Mouse (Mus musculus): ENCODE results near the gene Rnf11. TPM values are rescaled to one million over a fixed set of nuclear protein-coding genes. Genes with fewer than 3 reads are reported as not detected.

The Rnf11 gene
- polyA plus RNA-seq, 1 experiment from 2014 or later: 104 TPM

DNA sequence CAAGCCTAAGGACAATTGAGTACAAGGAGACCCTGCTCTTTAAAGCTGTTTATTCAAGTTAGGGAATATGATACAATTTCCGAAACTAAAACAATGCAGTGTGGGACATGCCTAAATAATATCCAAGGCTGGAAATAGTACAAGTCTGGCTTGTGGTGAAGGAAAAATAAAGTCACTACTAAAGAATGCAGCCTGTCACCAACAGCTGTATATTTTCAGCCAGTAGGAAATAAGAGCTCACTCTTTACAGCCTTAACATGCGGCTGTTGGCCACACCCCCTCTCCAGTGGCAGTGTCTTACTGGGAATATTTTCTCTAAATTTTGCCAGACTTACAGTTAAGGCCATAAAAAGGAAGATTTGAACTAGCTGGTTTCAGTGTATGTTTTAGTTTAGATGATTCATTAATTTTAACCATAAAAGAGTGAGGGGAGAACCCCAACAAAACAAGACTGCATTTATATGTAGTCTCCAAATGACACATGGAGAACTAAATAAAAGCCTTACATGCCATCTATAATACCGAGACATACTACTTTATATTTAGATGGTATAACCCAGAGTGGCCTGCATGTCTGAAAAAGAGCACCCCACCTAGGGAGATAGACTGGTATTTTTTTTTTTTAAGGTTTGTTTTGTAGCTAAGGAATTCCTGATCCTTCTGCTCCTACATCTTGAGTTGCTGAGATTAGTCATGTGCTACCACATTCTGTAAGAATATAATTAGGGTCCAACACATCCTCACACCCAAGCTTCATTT is 23.9 kb downstream of the Rnf11 start:
- H3K4me2 ChIP-seq (ENCODE audit: low read length): no peak overlapping the region
- ATAC-seq (ENCODE audit: low FRiP score, low TSS enrichment): no peak
- no peaks in the 10 kb centered on the region for H3K9me3 ChIP-seq (ENCODE audit: control insufficient read depth, low read length)
- DNase-seq: no peak
- H3K27ac ChIP-seq (replicated peaks; ENCODE audit: low read depth, low read length): no peak overlapping the region
- H3K4me1 ChIP-seq (ENCODE audit: control insufficient read depth, insufficient read depth, low read length): no peaks in the 10 kb centered on the region
- no peak overlapping the region for H3K4me3 ChIP-seq (replicated peaks; ENCODE audit: low read depth, low read length)
- H3K36me3 ChIP-seq (ENCODE audit: control insufficient read depth, insufficient read depth, low read length): 0 out of 2 replicates have a peak, but pooled peaks cover 3% of the 10 kb centered on the region
- no peaks in the 10 kb centered on the region for H3K27me3 ChIP-seq (ENCODE audit: control insufficient read depth, insufficient read depth, low read length)
- 76% methylated on average over 3 of the region's 3 CpGs for WGBS
- H3K9ac ChIP-seq (replicated peaks; ENCODE audit: low read length): no peak overlapping the region

DNA sequence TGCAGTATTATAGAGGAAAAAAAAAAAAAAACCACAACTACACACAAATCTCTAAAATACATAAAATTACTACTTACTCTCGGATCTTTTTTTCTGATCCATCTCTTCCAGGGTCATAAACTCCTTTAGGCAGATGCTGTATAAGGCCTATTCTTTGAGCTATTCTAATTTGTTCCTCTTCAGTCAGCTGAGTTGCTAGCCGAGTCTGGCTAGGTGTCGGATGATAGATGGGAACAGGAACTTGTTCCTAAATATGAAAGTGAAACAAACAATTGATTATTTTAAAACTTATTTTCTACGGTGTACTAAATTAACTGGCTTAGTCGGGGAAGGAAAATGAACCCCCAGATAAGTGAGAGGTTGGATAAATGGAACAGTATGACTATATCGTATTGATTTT is 27.7 kb downstream of the Rnf11 start:
- H3K27ac ChIP-seq (replicated peaks; ENCODE audit: low read depth, low read length): no peak overlapping the region
- ATAC-seq (ENCODE audit: low FRiP score, low TSS enrichment): no peak
- H3K4me3 ChIP-seq (replicated peaks; ENCODE audit: low read depth, low read length): no peak overlapping the region
- H3K27me3 ChIP-seq (ENCODE audit: control insufficient read depth, insufficient read depth, low read length): no peaks in the 10 kb centered on the region
- H3K9me3 ChIP-seq (ENCODE audit: control insufficient read depth, low read length): no peaks in the 10 kb centered on the region
- peaks cover 23% of the 10 kb centered on the region for H3K36me3 ChIP-seq (ENCODE audit: control insufficient read depth, insufficient read depth, low read length)
- whole genome bisulfite sequencing: 97% methylated on average over 6 of the region's 6 CpGs
- no peak overlapping the region for H3K4me2 ChIP-seq (ENCODE audit: low read length)
- no peak for DNase-seq
- no peaks in the 10 kb centered on the region for H3K4me1 ChIP-seq (ENCODE audit: control insufficient read depth, insufficient read depth, low read length)
- no peak overlapping the region for H3K9ac ChIP-seq (replicated peaks; ENCODE audit: low read length)

DNA sequence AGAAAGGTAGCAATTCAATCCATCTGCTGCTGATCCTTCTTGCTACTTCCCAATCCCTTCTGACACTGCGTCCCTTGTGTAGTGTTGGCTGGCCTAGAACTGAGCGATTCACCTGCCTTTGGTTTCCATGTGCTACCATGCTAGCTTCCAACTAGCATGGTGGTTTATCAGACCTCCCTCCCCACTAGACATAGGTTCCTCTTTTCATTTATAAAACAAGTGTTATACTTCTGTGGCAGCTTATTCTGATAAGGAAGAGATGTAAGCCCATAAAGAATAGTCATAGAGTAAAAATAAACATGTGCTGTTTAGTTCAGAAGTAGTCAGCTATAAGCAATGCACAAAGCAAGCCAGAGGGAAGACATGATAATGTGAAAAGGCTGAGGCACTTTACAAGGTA is 36.0 kb downstream of the Rnf11 start:
- Histone ChIP-seq H3K4me1 (ENCODE audit: control insufficient read depth, insufficient read depth, low read length) (no peaks in the 10 kb centered on the region), H3K9ac (replicated peaks; ENCODE audit: low read length) (no peak overlapping the region), H3K36me3 (ENCODE audit: control insufficient read depth, insufficient read depth, low read length) (peaks cover 18% of the 10 kb centered on the region), H3K4me2 (ENCODE audit: low read length) (no peak overlapping the region), H3K9me3 (ENCODE audit: control insufficient read depth, low read length) (no peaks in the 10 kb centered on the region), H3K4me3 (replicated peaks; ENCODE audit: low read depth, low read length) (no peak overlapping the region), H3K27ac (replicated peaks; ENCODE audit: low read depth, low read length) (no peak overlapping the region), H3K27me3 (ENCODE audit: control insufficient read depth, insufficient read depth, low read length) (no peaks in the 10 kb centered on the region)
- WGBS: 99% methylated on average over 2 of the region's 2 CpGs
- no peak for ATAC-seq (ENCODE audit: low FRiP score, low TSS enrichment)
- no peak for DNase-seq

DNA sequence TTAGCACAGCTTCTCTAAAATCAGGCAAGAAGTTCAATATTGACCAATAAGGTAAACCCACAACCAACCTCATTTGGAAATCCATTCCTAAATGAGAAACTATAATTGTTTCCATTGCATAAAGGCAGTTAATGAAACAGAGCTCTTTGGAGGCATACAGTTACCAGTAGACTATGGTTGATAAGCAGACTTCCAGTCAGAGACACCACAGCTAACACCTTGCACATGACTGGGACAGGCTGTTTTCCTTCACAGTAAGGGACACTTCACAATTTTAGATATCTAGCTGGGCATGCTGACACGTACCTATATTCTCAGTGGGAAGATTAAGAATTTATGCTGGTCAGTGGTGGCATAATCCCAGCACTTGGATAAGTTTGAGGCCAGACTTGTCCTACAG is 38.6 kb downstream of the Rnf11 start:
- Histone ChIP-seq H3K36me3 (ENCODE audit: control insufficient read depth, insufficient read depth, low read length) (peaks cover 4% of the 10 kb centered on the region; the same call in 1 of the 2 replicates), H3K4me2 (ENCODE audit: low read length) (no peak overlapping the region), H3K27me3 (ENCODE audit: control insufficient read depth, insufficient read depth, low read length) (no peaks in the 10 kb centered on the region), H3K9ac (replicated peaks; ENCODE audit: low read length) (no peak overlapping the region), H3K27ac (replicated peaks; ENCODE audit: low read depth, low read length) (no peak overlapping the region), H3K4me1 (ENCODE audit: control insufficient read depth, insufficient read depth, low read length) (no peaks in the 10 kb centered on the region), H3K4me3 (replicated peaks; ENCODE audit: low read depth, low read length) (no peak overlapping the region), H3K9me3 (ENCODE audit: control insufficient read depth, low read length) (no peaks in the 10 kb centered on the region)
- ATAC-seq (ENCODE audit: low FRiP score, low TSS enrichment) (no peak), DNase-seq (no peak)
- 79% methylated on average over 1 of the region's 1 CpGs for WGBS

DNA sequence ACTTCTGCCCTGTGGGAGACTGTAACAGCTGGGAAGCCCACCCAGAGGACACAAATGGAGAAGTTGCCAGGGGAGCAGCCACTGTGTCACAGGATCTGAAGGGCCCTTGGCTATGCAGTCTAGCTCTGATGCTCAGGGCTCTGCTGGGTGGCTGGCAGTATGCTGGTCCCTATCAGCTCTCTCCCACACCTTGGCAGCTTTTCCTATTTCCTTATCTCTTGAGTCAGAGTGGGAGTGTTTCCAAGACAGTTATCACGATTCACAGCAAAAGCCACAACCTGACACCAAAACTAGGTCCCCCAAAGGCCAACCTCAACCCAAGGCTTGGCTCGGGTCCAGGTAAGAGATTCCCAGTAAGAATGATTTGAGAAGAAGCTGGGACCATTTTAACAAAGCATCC is 39.1 kb downstream of the Rnf11 start:
- Histone ChIP-seq H3K36me3 (ENCODE audit: control insufficient read depth, insufficient read depth, low read length) (peaks cover 4% of the 10 kb centered on the region; the same call in 1 of the 2 replicates), H3K9me3 (ENCODE audit: control insufficient read depth, low read length) (no peaks in the 10 kb centered on the region), H3K4me1 (ENCODE audit: control insufficient read depth, insufficient read depth, low read length) (no peaks in the 10 kb centered on the region), H3K27me3 (ENCODE audit: control insufficient read depth, insufficient read depth, low read length) (no peaks in the 10 kb centered on the region), H3K27ac (replicated peaks; ENCODE audit: low read depth, low read length) (no peak overlapping the region), H3K4me2 (ENCODE audit: low read length) (no peak overlapping the region), H3K9ac (replicated peaks; ENCODE audit: low read length) (no peak overlapping the region), H3K4me3 (replicated peaks; ENCODE audit: low read depth, low read length) (no peak overlapping the region)
- DNase-seq: no peak
- no peak for ATAC-seq (ENCODE audit: low FRiP score, low TSS enrichment)
- 87% methylated on average over 2 of the region's 2 CpGs for WGBS

DNA sequence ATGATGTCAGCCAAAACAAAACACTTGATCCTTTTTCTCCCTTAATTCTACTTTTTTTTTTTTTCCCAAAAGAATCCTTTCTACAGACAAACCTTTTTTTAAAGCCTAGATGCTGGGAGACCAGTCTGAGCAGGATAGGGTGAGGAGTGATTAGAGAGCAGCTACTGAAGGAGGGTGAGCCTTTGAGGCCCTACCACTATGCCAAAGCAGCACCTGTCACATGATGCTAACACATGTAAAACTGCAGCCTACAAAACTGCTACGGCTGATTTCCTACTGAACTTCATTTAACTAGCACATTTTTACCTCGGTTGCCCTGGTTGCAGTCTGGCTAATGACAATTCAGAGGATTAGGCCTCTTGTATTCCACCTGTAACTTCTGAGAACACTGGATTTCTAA is 39.6 kb downstream of the Rnf11 start:
- no peak overlapping the region for H3K4me2 ChIP-seq (ENCODE audit: low read length)
- H3K27ac ChIP-seq (replicated peaks; ENCODE audit: low read depth, low read length): no peak overlapping the region
- no peak for ATAC-seq (ENCODE audit: low FRiP score, low TSS enrichment)
- 44% methylated on average over 2 of the region's 2 CpGs for WGBS
- no peak for DNase-seq
- no peaks in the 10 kb centered on the region for H3K9me3 ChIP-seq (ENCODE audit: control insufficient read depth, low read length)
- peaks cover 4% of the 10 kb centered on the region; the same call in 1 of the 2 replicates for H3K36me3 ChIP-seq (ENCODE audit: control insufficient read depth, insufficient read depth, low read length)
- H3K27me3 ChIP-seq (ENCODE audit: control insufficient read depth, insufficient read depth, low read length): no peaks in the 10 kb centered on the region
- H3K4me1 ChIP-seq (ENCODE audit: control insufficient read depth, insufficient read depth, low read length): no peaks in the 10 kb centered on the region
- H3K4me3 ChIP-seq (replicated peaks; ENCODE audit: low read depth, low read length): no peak overlapping the region
- no peak overlapping the region for H3K9ac ChIP-seq (replicated peaks; ENCODE audit: low read length)

DNA sequence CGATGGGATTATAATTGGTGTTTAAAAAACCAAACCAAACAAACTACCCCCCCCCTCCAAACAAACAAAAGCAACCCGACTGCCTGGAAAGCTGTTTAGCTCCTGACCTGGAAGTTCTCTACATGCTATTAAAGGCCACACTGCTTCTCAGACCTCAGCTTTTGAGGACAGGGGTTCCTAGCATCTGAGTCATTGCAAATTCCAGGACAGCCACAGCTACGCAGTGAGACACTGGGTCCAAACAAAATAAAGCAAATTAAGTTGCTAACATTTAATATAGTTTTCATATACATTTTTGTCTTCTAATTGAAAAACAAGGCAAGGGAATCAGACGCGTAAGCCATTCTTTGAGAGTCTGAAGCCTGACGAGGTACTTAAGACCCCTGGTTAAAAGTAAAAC is 40.1 kb downstream of the Rnf11 start:
- no peak for DNase-seq
- no peak for ATAC-seq (ENCODE audit: low FRiP score, low TSS enrichment)
- H3K4me1 ChIP-seq (ENCODE audit: control insufficient read depth, insufficient read depth, low read length): no peaks in the 10 kb centered on the region
- no peaks in the 10 kb centered on the region for H3K27me3 ChIP-seq (ENCODE audit: control insufficient read depth, insufficient read depth, low read length)
- no peak overlapping the region for H3K4me2 ChIP-seq (ENCODE audit: low read length)
- H3K9me3 ChIP-seq (ENCODE audit: control insufficient read depth, low read length): no peaks in the 10 kb centered on the region
- peaks cover 4% of the 10 kb centered on the region; the same call in 1 of the 2 replicates for H3K36me3 ChIP-seq (ENCODE audit: control insufficient read depth, insufficient read depth, low read length)
- no peak overlapping the region for H3K9ac ChIP-seq (replicated peaks; ENCODE audit: low read length)
- WGBS: 69% methylated on average over 6 of the region's 6 CpGs
- H3K4me3 ChIP-seq (replicated peaks; ENCODE audit: low read depth, low read length): no peak overlapping the region
- H3K27ac ChIP-seq (replicated peaks; ENCODE audit: low read depth, low read length): no peak overlapping the region

DNA sequence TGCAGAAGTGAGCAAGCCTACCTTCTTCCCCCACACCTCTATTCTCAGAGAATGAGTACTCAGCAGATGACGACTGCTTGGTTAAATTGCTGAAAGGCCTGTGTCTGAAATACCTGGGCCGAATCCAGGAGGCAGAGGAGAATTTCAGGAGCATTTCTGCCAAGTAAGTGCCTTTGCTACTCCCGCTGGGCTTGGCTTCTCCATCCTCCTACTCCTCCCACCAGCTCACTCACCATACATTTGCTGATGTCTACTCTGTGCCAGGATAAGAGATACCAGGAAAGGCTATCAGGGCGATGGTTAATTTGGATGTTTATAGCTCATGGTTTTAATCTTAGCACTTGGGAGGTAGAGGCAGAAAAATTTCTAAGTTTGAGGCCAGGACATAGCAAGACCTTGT is 41.9 kb downstream of the Rnf11 start:
- no peak for ATAC-seq (ENCODE audit: low FRiP score, low TSS enrichment)
- no peak overlapping the region for H3K4me2 ChIP-seq (ENCODE audit: low read length)
- H3K27me3 ChIP-seq (ENCODE audit: control insufficient read depth, insufficient read depth, low read length): no peaks in the 10 kb centered on the region
- H3K9ac ChIP-seq (replicated peaks; ENCODE audit: low read length): no peak overlapping the region
- H3K9me3 ChIP-seq (ENCODE audit: control insufficient read depth, low read length): no peaks in the 10 kb centered on the region
- no peak overlapping the region for H3K4me3 ChIP-seq (replicated peaks; ENCODE audit: low read depth, low read length)
- no peaks in the 10 kb centered on the region for H3K4me1 ChIP-seq (ENCODE audit: control insufficient read depth, insufficient read depth, low read length)
- DNase-seq: no peak
- peaks cover 4% of the 10 kb centered on the region; the same call in 1 of the 2 replicates for H3K36me3 ChIP-seq (ENCODE audit: control insufficient read depth, insufficient read depth, low read length)
- 90% methylated on average over 4 of the region's 4 CpGs for WGBS
- H3K27ac ChIP-seq (replicated peaks; ENCODE audit: low read depth, low read length): no peak overlapping the region

DNA sequence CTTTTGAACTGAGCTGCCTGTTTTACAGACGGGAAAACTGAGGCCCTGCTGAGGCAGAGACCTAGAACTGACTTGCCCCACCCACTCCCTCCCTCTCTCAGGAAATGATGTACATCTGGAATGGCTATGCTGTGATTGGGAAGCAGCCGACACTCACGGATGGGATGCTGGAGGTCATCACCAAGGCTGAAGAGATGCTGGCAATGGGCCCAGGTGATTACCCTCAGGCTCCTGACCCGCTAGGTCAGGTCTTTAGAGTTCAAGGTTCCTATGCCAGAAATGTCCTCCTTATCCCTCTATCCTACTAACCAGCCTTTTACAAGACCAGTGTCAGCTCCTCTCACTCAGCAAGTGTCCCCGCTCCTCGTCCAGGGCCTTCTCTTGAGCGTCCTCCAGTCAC is 42.4 kb downstream of the Rnf11 start:
- peaks cover 4% of the 10 kb centered on the region; the same call in 1 of the 2 replicates for H3K36me3 ChIP-seq (ENCODE audit: control insufficient read depth, insufficient read depth, low read length)
- no peaks in the 10 kb centered on the region for H3K27me3 ChIP-seq (ENCODE audit: control insufficient read depth, insufficient read depth, low read length)
- no peak overlapping the region for H3K27ac ChIP-seq (replicated peaks; ENCODE audit: low read depth, low read length)
- H3K4me2 ChIP-seq (ENCODE audit: low read length): no peak overlapping the region
- DNase-seq: no peak
- H3K4me1 ChIP-seq (ENCODE audit: control insufficient read depth, insufficient read depth, low read length): no peaks in the 10 kb centered on the region
- H3K9ac ChIP-seq (replicated peaks; ENCODE audit: low read length): no peak overlapping the region
- H3K9me3 ChIP-seq (ENCODE audit: control insufficient read depth, low read length): no peaks in the 10 kb centered on the region
- ATAC-seq (ENCODE audit: low FRiP score, low TSS enrichment): no peak
- WGBS: 92% methylated on average over 7 of the region's 7 CpGs
- H3K4me3 ChIP-seq (replicated peaks; ENCODE audit: low read depth, low read length): no peak overlapping the region
